Mouse (Mus musculus) gonadal fat pad, adult 2 months (tissue): ENCODE data around the gene Topbp1. TPM values are rescaled to one million over a fixed set of nuclear protein-coding genes. Genes with fewer than 3 reads are reported as not detected.
A peak's percentile ranks its signal among the peaks of the same experiment; 100 is the strongest.

Experiments used
- DNase-seq: peaks from one replicate; pipeline ENCODE4 v3.0.0-alpha.2; 2012; ENCODE audit warnings: low read depth
- polyA plus RNA-seq: library from polyadenylated mRNA; depleted of rRNA; stranded (reverse); fragments of >200 nt; gene quantifications from 2 replicates; pipeline ENCODE4 v1.2.3, GENCODE M21; 2012; rRNA removed

The Topbp1 gene
- 8.5 and 9.8 TPM in 2 replicates for polyA plus RNA-seq

GRCm38 (mm10) chr9:103304927-103305326 lies at the start of gene Topbp1, which contains the start of gene 1300017J02Rik:
Gene Topbp1 (plus strand): TSS chr9:103305215.
Gene 1300017J02Rik (minus strand): TSS chr9:103305082.
- peak; percentile 41 for DNase-seq

- no peak for DNase-seq
Measured at GRCm38 (mm10) chr9:103265778-103266177, 39.2 kb upstream of the Topbp1 start.

GRCm38 (mm10) chr9:103271104-103271503 lies 33.9 kb upstream of the Topbp1 start:
- DNase-seq = no peak

- DNase-seq = no peak
Measured at GRCm38 (mm10) chr9:103274819-103275218, 30.2 kb upstream of the Topbp1 start.

- no peak for DNase-seq
Measured at GRCm38 (mm10) chr9:103275676-103276075, 29.3 kb upstream of the Topbp1 start.

GRCm38 (mm10) chr9:103276876-103277275 lies 28.1 kb upstream of the Topbp1 start:
- no peak for DNase-seq

GRCm38 (mm10) chr9:103286396-103286795 lies 18.6 kb upstream of the Topbp1 start:
- DNase-seq = no peak

- DNase-seq = no peak
Measured at GRCm38 (mm10) chr9:103286901-103287422, 18.1 kb upstream of the Topbp1 start.

GRCm38 (mm10) chr9:103287840-103288488 lies 17.1 kb upstream of the Topbp1 start:
- no peak for DNase-seq

GRCm38 (mm10) chr9:103288489-103289180 lies 16.4 kb upstream of the Topbp1 start:
- DNase-seq = no peak

GRCm38 (mm10) chr9:103294507-103294906 lies 10.5 kb upstream of the Topbp1 start:
- no peak for DNase-seq

GRCm38 (mm10) chr9:103301086-103301485 lies 3.9 kb upstream of the Topbp1 start:
- no peak for DNase-seq

GRCm38 (mm10) chr9:103302239-103302638 lies 2.8 kb upstream of the Topbp1 start:
- no peak for DNase-seq

- DNase-seq = no peak
Measured at GRCm38 (mm10) chr9:103302666-103303065, 2.3 kb upstream of the Topbp1 start.

GRCm38 (mm10) chr9:103305332-103306041 lies 472 bp downstream of the Topbp1 start:
- no peak for DNase-seq

GRCm38 (mm10) chr9:103309832-103310231 lies 4.8 kb downstream of the Topbp1 start:
- DNase-seq = no peak

- DNase-seq = no peak
Measured at GRCm38 (mm10) chr9:103324678-103325077, 19.7 kb downstream of the Topbp1 start.

- DNase-seq = no peak
Measured at GRCm38 (mm10) chr9:103326449-103326848, 21.4 kb downstream of the Topbp1 start.

- no peak for DNase-seq
Measured at GRCm38 (mm10) chr9:103332663-103333062, 27.6 kb downstream of the Topbp1 start.

GRCm38 (mm10) chr9:103336912-103337311 lies 31.9 kb downstream of the Topbp1 start:
- no peak for DNase-seq

GRCm38 (mm10) chr9:103347045-103347444 lies 42.0 kb downstream of the Topbp1 start:
- DNase-seq = no peak

GRCm38 (mm10) chr9:103347996-103348490 lies 43.0 kb downstream of the Topbp1 start:
- DNase-seq = no peak
